Mouse (Mus musculus): ENCODE results near the gene Best1.

DNA sequence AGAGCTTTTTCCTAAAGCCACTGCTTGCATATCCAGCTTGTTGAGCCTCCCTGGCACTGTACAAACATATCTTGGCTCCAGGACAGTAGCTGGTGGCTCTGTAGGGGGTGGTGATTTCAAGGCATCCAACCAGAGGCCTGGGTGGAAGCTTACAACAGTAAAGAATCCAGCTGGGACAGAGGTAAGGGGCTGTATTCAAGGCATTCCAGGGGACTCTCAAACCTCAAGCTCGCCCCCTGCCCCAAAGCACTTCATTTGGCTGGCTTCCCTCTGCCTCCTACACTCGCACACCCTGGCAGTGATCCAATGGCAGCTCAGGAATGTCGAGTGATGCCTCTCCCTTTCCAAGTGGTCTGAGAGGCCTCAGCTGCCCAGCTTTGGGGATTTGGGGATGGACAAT is 37.5 kb upstream of the Best1 start:
- TF ChIP-seq CTCF (IDR thresholded peaks at IDR 0.05; ENCODE audit: low read depth) (peak; percentile 2; the same call in 1 of the 2 replicates), EP300 (optimal IDR thresholded peaks at IDR 0.05) (no peak)
